Mouse (Mus musculus): ENCODE results near the gene Ltbr. TPM values are rescaled to one million over a fixed set of nuclear protein-coding genes. Genes with fewer than 3 reads are reported as not detected.
"Not testable (repeated sequence)": the region's sequence is repeated elsewhere in the genome, so short reads cannot be mapped to it uniquely, and the experiment has no call there.

The Ltbr gene
- total and polyA plus RNA-seq, 2 experiments from 2014 or later: 14.8 to 19.9 TPM

- Histone ChIP-seq H3K4me1 (ENCODE audit: insufficient read depth) (no peaks in the 10 kb centered on the region), H3K4me3 (ENCODE audit: low read depth, low read length) (no peak overlapping the region), H3K36me3 (ENCODE audit: insufficient read depth) (no peaks in the 10 kb centered on the region), H3K9ac (no peak overlapping the region), H3K4me2 (ENCODE audit: low read depth) (no peak overlapping the region), H3K27ac (ENCODE audit: low read depth, low read length) (no peak overlapping the region), H3K27me3 (ENCODE audit: insufficient read depth, low read length) (no peaks in the 10 kb centered on the region), H3K9me3 (ENCODE audit: low read length) (no peaks in the 10 kb centered on the region)
- DNase-seq (peak; percentile 9), ATAC-seq (0 out of 2 replicates have a peak, but pooled peaks have one; percentile 18)
- TF ChIP-seq CTCF (IDR thresholded peaks at IDR 0.05; ENCODE audit: low read depth): no peak
- WGBS: 65% methylated on average over 4 of the region's 4 CpGs
These were observed 26.7 kb downstream of the Ltbr start for GRCm38 (mm10) chr6:125286944-125287343.

GRCm38 (mm10) chr6:125285890-125286289 lies 27.8 kb downstream of the Ltbr start, which contains the start of gene Tuba3a:
Gene Tuba3a, minus strand, starts transcription at chr6:125286042.
- Histone ChIP-seq H3K4me1 (ENCODE audit: insufficient read depth) (no peaks in the 10 kb centered on the region), H3K9me3 (ENCODE audit: low read length) (no peaks in the 10 kb centered on the region), H3K27ac (ENCODE audit: low read depth, low read length) (no peak within 1 kb of the TSS), H3K27me3 (ENCODE audit: insufficient read depth, low read length) (no peaks in the 10 kb centered on the region), H3K36me3 (ENCODE audit: insufficient read depth) (no peaks in the 10 kb centered on the region), H3K4me2 (ENCODE audit: low read depth) (no peak within 1 kb of the TSS), H3K4me3 (ENCODE audit: low read depth, low read length) (no peak within 1 kb of the TSS), H3K9ac (no peak within 1 kb of the TSS)
- ATAC-seq (no peak), DNase-seq (no peak)
- 97% methylated on average over 22 of the region's 22 CpGs for WGBS
- no peak for TF ChIP-seq CTCF (IDR thresholded peaks at IDR 0.05; ENCODE audit: low read depth)

- Histone ChIP-seq H3K27ac (ENCODE audit: low read depth, low read length) (no peak overlapping the region), H3K27me3 (ENCODE audit: insufficient read depth, low read length) (no peaks in the 10 kb centered on the region), H3K4me2 (ENCODE audit: low read depth) (no peak overlapping the region), H3K36me3 (ENCODE audit: insufficient read depth) (no peaks in the 10 kb centered on the region), H3K4me1 (ENCODE audit: insufficient read depth) (no peaks in the 10 kb centered on the region), H3K9ac (no peak overlapping the region), H3K4me3 (ENCODE audit: low read depth, low read length) (no peak overlapping the region), H3K9me3 (ENCODE audit: low read length) (no peaks in the 10 kb centered on the region)
- 85% methylated on average over 7 of the region's 7 CpGs for WGBS
- ATAC-seq: no peak
- no peak for TF ChIP-seq CTCF (IDR thresholded peaks at IDR 0.05; ENCODE audit: low read depth)
- DNase-seq: no peak
These were observed 28.9 kb downstream of the Ltbr start for GRCm38 (mm10) chr6:125284751-125285150.

GRCm38 (mm10) chr6:125284250-125284649 lies 29.4 kb downstream of the Ltbr start:
- ATAC-seq (no peak), DNase-seq (no peak)
- no peaks in the 10 kb centered on the region for H3K36me3 ChIP-seq (ENCODE audit: insufficient read depth)
- no peaks in the 10 kb centered on the region for H3K9me3 ChIP-seq (ENCODE audit: low read length)
- no peak overlapping the region for H3K9ac ChIP-seq
- no peaks in the 10 kb centered on the region for H3K4me1 ChIP-seq (ENCODE audit: insufficient read depth)
- H3K4me3 ChIP-seq (ENCODE audit: low read depth, low read length): no peak overlapping the region
- TF ChIP-seq CTCF (IDR thresholded peaks at IDR 0.05; ENCODE audit: low read depth): no peak
- no peaks in the 10 kb centered on the region for H3K27me3 ChIP-seq (ENCODE audit: insufficient read depth, low read length)
- no peak overlapping the region for H3K27ac ChIP-seq (ENCODE audit: low read depth, low read length)
- 48% methylated on average over 8 of the region's 8 CpGs for WGBS
- H3K4me2 ChIP-seq (ENCODE audit: low read depth): no peak overlapping the region

- H3K36me3 ChIP-seq (ENCODE audit: insufficient read depth); H3K4me3 ChIP-seq (ENCODE audit: low read depth, low read length); H3K9ac ChIP-seq; H3K9me3 ChIP-seq (ENCODE audit: low read length); H3K4me1 ChIP-seq (ENCODE audit: insufficient read depth); H3K27ac ChIP-seq (ENCODE audit: low read depth, low read length); H3K27me3 ChIP-seq (ENCODE audit: insufficient read depth, low read length); DNase-seq; H3K4me2 ChIP-seq (ENCODE audit: low read depth); ATAC-seq: not testable (repeated sequence)
- WGBS: 87% methylated on average over 13 of the region's 13 CpGs
These were observed 31.0 kb downstream of the Ltbr start for GRCm38 (mm10) chr6:125282721-125283120.

- H3K4me1 ChIP-seq (ENCODE audit: insufficient read depth): no peaks in the 10 kb centered on the region
- H3K9ac ChIP-seq: no peak overlapping the region
- no peak for ATAC-seq
- no peak overlapping the region for H3K4me2 ChIP-seq (ENCODE audit: low read depth)
- H3K27me3 ChIP-seq (ENCODE audit: insufficient read depth, low read length): no peaks in the 10 kb centered on the region
- no peak for DNase-seq
- no peak for TF ChIP-seq CTCF (IDR thresholded peaks at IDR 0.05; ENCODE audit: low read depth)
- WGBS: 62% methylated on average over 8 of the region's 8 CpGs
- H3K36me3 ChIP-seq (ENCODE audit: insufficient read depth): no peaks in the 10 kb centered on the region
- no peak overlapping the region for H3K27ac ChIP-seq (ENCODE audit: low read depth, low read length)
- H3K9me3 ChIP-seq (ENCODE audit: low read length): no peaks in the 10 kb centered on the region
- H3K4me3 ChIP-seq (ENCODE audit: low read depth, low read length): no peak overlapping the region
These were observed 34.0 kb downstream of the Ltbr start for GRCm38 (mm10) chr6:125279729-125280128.

GRCm38 (mm10) chr6:125274841-125275563 lies 38.7 kb downstream of the Ltbr start:
- H3K4me1 ChIP-seq (ENCODE audit: insufficient read depth): no peaks in the 10 kb centered on the region
- ATAC-seq: no peak

More at GRCm38 (mm10) chr6:125274841-125275563, 38.7 kb downstream of the Ltbr start:
- WGBS: 57% methylated on average over 15 of the region's 15 CpGs
- DNase-seq: peak; percentile 52
- TF ChIP-seq CTCF (IDR thresholded peaks at IDR 0.05; ENCODE audit: low read depth): peak; percentile 65
- no peak overlapping the region for H3K27ac ChIP-seq (ENCODE audit: low read depth, low read length)
- H3K4me3 ChIP-seq (ENCODE audit: low read depth, low read length): no peak overlapping the region
- H3K9ac ChIP-seq: no peak overlapping the region
- H3K9me3 ChIP-seq (ENCODE audit: low read length): no peaks in the 10 kb centered on the region
- no peak overlapping the region for H3K4me2 ChIP-seq (ENCODE audit: low read depth)
- H3K36me3 ChIP-seq (ENCODE audit: insufficient read depth): no peaks in the 10 kb centered on the region
- H3K27me3 ChIP-seq (ENCODE audit: insufficient read depth, low read length): no peaks in the 10 kb centered on the region

Data from forebrain, postnatal 0 days (tissue).